Comparison of ENCODE assay signal across 24 mouse cellular contexts in genomic region chr4:123394878-123395277, GRCm38 (mm10). TPM values are rescaled to one million over a fixed set of nuclear protein-coding genes. Genes with fewer than 3 reads are reported as not detected.
A peak's percentile ranks its signal among the peaks of the same experiment; 100 is the strongest.
DNase-seq lines count a peak whose midpoint lies in the region; ATAC-seq lines count a peak whose summit lies in the region.
"Had no signal": no experiment of that assay in that cellular context is flagged by ENCODE, and none has a peak within 500 bp of the region (broad histone marks: within the 10 kb centered on the region; RNA-seq: fewer than 3 reads in every experiment).

No protein-coding gene starts in this region.

- H3K4me3 ChIP-seq in intestine, embryonic 14.5 days (ENCODE audit: low read depth, low read length) = no peak overlapping the region
- H3K4me3 ChIP-seq in intestine, embryonic 15.5 days (replicated peaks) = no peak overlapping the region
- no peak overlapping the region for H3K4me3 ChIP-seq in neural tube, embryonic 13.5 days
- H3K4me3 ChIP-seq: forebrain, embryonic 15.5 days; gastrocnemius, adult 2 months; heart, embryonic 12.5 days; heart, embryonic 15.5 days; hindbrain, embryonic 12.5 days had no signal

- H3K9ac ChIP-seq in intestine, embryonic 14.5 days (ENCODE audit: low read length) = no peak overlapping the region
- H3K9ac ChIP-seq in intestine, embryonic 15.5 days = no peak overlapping the region
- no peak overlapping the region for H3K9ac ChIP-seq in neural tube, embryonic 13.5 days
- H3K9ac ChIP-seq: forebrain, embryonic 15.5 days; heart, embryonic 12.5 days; heart, embryonic 15.5 days; hindbrain, embryonic 12.5 days had no signal

- 91% methylated on average over 5 of the region's 5 CpGs for WGBS in intestine, embryonic 14.5 days
- 87% methylated on average over 5 of the region's 5 CpGs for WGBS in intestine, embryonic 15.5 days
- WGBS in neural tube, embryonic 13.5 days = 82% methylated on average over 5 of the region's 5 CpGs

- peak; percentile 76; the same call in 1 of the 2 replicates for ATAC-seq in frontal cortex, adult (ENCODE audit: low TSS enrichment)
- ATAC-seq in intestine, embryonic 14.5 days (replicated peaks; ENCODE audit: low FRiP score, low TSS enrichment, low read depth) = no peak
- ATAC-seq in intestine, embryonic 15.5 days = no peak
- ATAC-seq in neural tube, embryonic 13.5 days (ENCODE audit: low read depth) = no peak
- ATAC-seq: CD4-positive, CD25-positive, alpha-beta regulatory T cell, adult 4 months; forebrain, embryonic 15.5 days; hindbrain, embryonic 16.5 days; intestine, postnatal 0 days; Patski had no signal

- H3K27me3 ChIP-seq in intestine, embryonic 14.5 days (replicated peaks; ENCODE audit: control insufficient read depth, insufficient read depth, low read length) = no peaks in the 10 kb centered on the region
- no peaks in the 10 kb centered on the region for H3K27me3 ChIP-seq in intestine, embryonic 15.5 days (replicated peaks)
- no peaks in the 10 kb centered on the region for H3K27me3 ChIP-seq in neural tube, embryonic 13.5 days
- H3K27me3 ChIP-seq: forebrain, embryonic 15.5 days; heart, embryonic 12.5 days; heart, embryonic 15.5 days; hindbrain, embryonic 12.5 days; Patski had no signal

- H3K4me1 ChIP-seq in intestine, embryonic 14.5 days (replicated peaks; ENCODE audit: control insufficient read depth, insufficient read depth, low read length) = no peaks in the 10 kb centered on the region
- H3K4me1 ChIP-seq in intestine, embryonic 15.5 days (replicated peaks) = no peaks in the 10 kb centered on the region
- H3K4me1 ChIP-seq in neural tube, embryonic 13.5 days (replicated peaks) = no peaks in the 10 kb centered on the region
- H3K4me1 ChIP-seq: forebrain, embryonic 15.5 days; hindbrain, embryonic 12.5 days had no signal

- H3K27ac ChIP-seq in intestine, embryonic 14.5 days (ENCODE audit: low read depth) = no peak overlapping the region
- H3K27ac ChIP-seq in intestine, embryonic 15.5 days = no peak overlapping the region
- peak overlapping the region; percentile 39; the same call in 1 of the 2 replicates for H3K27ac ChIP-seq in neural tube, embryonic 13.5 days (replicated peaks)
- H3K27ac ChIP-seq: forebrain, embryonic 15.5 days; heart, embryonic 15.5 days; hindbrain, embryonic 12.5 days had no signal

- H3K36me3 ChIP-seq in intestine, embryonic 14.5 days (ENCODE audit: control insufficient read depth, insufficient read depth, low read length) = peaks cover 99% of the 10 kb centered on the region
- peaks cover 27% of the 10 kb centered on the region for H3K36me3 ChIP-seq in intestine, embryonic 15.5 days
- peaks cover 89% of the 10 kb centered on the region for H3K36me3 ChIP-seq in neural tube, embryonic 13.5 days

- no peak overlapping the region for H3K4me2 ChIP-seq in intestine, embryonic 14.5 days (ENCODE audit: low read length)
- no peak overlapping the region for H3K4me2 ChIP-seq in intestine, embryonic 15.5 days (replicated peaks)
- H3K4me2 ChIP-seq in neural tube, embryonic 13.5 days = no peak overlapping the region
- H3K4me2 ChIP-seq: forebrain, embryonic 15.5 days; heart, embryonic 12.5 days; heart, embryonic 15.5 days; hindbrain, embryonic 12.5 days had no signal

- no peaks in the 10 kb centered on the region for H3K9me3 ChIP-seq in intestine, embryonic 14.5 days (ENCODE audit: control insufficient read depth, low read length)
- no peaks in the 10 kb centered on the region for H3K9me3 ChIP-seq in intestine, embryonic 15.5 days
- H3K9me3 ChIP-seq in neural tube, embryonic 13.5 days = no peaks in the 10 kb centered on the region
- H3K9me3 ChIP-seq: forebrain, embryonic 15.5 days; heart, embryonic 12.5 days; hindbrain, embryonic 12.5 days had no signal

- no peak for DNase-seq in frontal cortex, postnatal 14 days (ENCODE audit: low spot score in 2 of 2)
- peak; percentile 20 for DNase-seq in intestine, embryonic 14.5 days (ENCODE audit: low spot score)
- no peak for DNase-seq in neural tube, embryonic 10.5 days (ENCODE audit: extremely low spot score, low spot score)
- no peak for DNase-seq in spleen, adult 12 weeks (ENCODE audit: low spot score)
- DNase-seq: adrenal gland, postnatal 10 days; adrenal gland, postnatal 36 days; cerebellum, adult 18-20 months; cerebellum, adult 9-10 months; gastrocnemius, adult 2 months; gastrocnemius, postnatal 14 days; heart, adult 18-20 months; heart, postnatal 10 days; heart, postnatal 4 days had no signal

RNA-seq across cellular contexts. Expression of gene Bmp8a, which starts 51.8 kb away (rescaled TPM):
- 0.12 and 0.19 TPM in 2 replicates for polyA plus RNA-seq in intestine, embryonic 14.5 days (2014; fragmentation: Nextera tagmentation; extraction: Ambion mirVana)
- 0.53 and 0.81 TPM in 2 replicates for polyA plus RNA-seq in intestine, embryonic 15.5 days (2015; fragmentation: Nextera tagmentation; extraction: Ambion mirVana)
- 0.28 and 0.33 TPM in 2 replicates for polyA plus RNA-seq in neural tube, embryonic 13.5 days (2015; fragmentation: Nextera tagmentation; extraction: Ambion mirVana)
- polyA plus RNA-seq: CD4-positive, CD25-positive, alpha-beta regulatory T cell, adult 4 months; heart, embryonic 15.5 days; Patski had no signal
